Mouse (Mus musculus): ENCODE measurements at regions not wholly inside any gene's neighbourhood (a gene's known extent, or its start where the extent isn't known, plus 50 kb on each side); places are given as distances from the start of the nearest gene placed in this dataset.

DNA sequence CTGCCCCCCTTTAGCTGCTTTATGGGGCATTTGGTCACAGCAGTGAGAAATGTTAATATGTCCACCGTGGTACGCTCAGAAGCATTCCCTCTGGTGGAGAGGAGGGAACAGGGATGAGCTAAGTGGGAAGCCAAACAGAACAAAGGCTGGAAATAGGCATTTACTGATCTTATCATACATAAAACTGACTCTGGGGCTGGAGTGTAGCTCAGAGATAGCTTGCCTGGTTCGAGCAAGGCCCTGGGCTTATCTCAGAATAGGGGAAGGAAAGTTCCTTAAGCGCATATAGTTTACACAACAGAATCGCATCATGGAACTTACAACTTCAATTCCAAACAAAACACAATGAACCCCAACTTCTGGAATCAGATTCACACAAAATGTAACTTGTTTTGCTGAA is 81.5 kb upstream of the H2afz start:
- Histone ChIP-seq H3K27ac (replicated peaks; ENCODE audit: low read depth, low read length) (no peak overlapping the region), H3K4me1 (ENCODE audit: control insufficient read depth, insufficient read depth, insufficient read length, low read length) (no peaks in the 10 kb centered on the region), H3K4me3 (ENCODE audit: insufficient read depth, low read depth, low read length) (no peak overlapping the region)

DNA sequence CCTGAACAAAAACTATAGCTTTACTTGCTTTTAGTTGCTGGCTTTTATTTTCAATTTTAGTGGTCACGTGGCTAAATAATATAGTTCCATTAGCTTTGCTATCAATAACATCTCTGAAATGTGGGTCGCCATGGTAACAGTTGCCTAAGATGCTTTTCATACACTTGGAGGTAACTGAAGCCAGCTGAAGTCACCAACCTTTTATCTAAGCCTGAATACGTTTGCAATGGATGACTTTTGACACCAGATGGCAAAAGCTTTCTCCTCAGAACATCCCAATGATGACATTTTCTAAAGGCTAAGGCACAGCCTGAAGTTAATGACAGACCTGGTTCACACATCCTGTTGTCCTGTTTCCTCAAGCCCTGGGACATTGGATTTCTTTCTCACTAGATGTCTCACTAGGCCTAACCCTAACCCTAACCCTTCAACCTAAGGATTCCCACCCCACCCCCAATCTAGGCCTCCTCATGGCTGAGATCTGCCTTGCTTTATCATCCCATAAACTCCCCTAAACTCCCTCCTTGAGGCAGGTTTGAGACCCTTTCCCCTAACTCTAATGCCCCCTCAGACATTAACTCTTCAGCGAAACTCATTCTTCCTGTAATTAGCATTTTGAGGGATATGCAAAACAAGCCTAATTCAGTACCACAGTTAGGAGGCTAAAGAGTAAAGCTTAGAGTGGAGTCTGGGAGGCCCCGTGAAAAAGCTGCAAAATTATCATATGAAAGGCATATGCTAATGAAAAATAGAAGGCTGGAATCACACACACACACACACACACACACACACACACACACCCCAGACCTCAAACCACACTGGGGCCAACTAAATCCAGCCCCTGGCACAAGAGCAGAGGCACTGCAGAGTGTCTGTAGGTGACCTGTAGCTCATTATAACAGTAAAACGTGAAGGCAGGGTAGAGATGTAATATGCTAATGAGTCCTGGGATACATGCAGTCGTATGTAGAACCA is 80.1 kb upstream of the H2afz start:
- H3K27ac ChIP-seq (replicated peaks; ENCODE audit: low read depth, low read length), result no peak overlapping the region
- H3K4me1 ChIP-seq (ENCODE audit: control insufficient read depth, insufficient read depth, insufficient read length, low read length), result no peaks in the 10 kb centered on the region
- no peak overlapping the region for H3K4me3 ChIP-seq (ENCODE audit: insufficient read depth, low read depth, low read length)

DNA sequence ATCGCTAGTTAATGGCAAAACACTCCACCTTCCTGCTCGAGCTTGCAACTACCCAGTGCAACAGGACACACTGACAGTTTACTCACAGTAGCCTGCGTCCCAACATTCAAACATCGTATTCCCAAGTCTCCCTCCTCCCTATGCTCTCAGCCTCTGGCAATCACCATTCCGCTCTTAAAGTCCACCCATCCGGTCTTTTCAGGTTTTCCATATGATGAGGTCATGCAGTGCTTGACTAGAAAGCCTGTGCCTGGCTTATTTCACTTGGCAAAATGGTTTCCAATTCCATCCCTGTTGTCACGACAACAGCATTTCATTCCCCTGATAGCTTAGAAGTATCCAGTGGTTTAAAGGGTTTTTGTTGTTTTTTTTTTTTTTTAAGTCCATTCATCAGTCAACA is 79.1 kb upstream of the H2afz start:
- Histone ChIP-seq H3K4me1 (ENCODE audit: control insufficient read depth, insufficient read depth, insufficient read length, low read length) (no peaks in the 10 kb centered on the region), H3K4me3 (ENCODE audit: insufficient read depth, low read depth, low read length) (no peak overlapping the region), H3K27ac (replicated peaks; ENCODE audit: low read depth, low read length) (no peak overlapping the region)

DNA sequence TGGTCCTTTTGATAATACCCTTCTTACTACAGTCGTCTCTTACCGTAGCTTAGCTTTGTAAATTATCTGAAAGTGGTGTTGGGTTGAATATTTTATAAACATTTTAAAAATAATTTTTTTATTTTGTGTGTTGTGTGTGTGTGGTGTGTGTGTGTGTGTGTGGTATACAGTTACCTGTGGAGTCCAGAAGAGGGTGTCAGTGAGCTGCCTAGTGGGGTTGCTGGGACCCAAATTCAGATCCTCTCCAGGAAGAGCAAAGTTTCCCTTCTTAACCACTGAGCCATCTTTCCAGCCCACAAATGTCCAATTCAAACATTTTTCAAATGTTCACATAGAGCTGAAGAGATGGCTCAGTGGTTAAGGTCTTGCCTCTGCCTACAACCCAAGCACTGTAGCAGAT is 78.4 kb upstream of the H2afz start:
- Histone ChIP-seq H3K4me3 (ENCODE audit: insufficient read depth, low read depth, low read length) (no peak overlapping the region), H3K27ac (replicated peaks; ENCODE audit: low read depth, low read length) (no peak overlapping the region), H3K4me1 (ENCODE audit: control insufficient read depth, insufficient read depth, insufficient read length, low read length) (no peaks in the 10 kb centered on the region)

DNA sequence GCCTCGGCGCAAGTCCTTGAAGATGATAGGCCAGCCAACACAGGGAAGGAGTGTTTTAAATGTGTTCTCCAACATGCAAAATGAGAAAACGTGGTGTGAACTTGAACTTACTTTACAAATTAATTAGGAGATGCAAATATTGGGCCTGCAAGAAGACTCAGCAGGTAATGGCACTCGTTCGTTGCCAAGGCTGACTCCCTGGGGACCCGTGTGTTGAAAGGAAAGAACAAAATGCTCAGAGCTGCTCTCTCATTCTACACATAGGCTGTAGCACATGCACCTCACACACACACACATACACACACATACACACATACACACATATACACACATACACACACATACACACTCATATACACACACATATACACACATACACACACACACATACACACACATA is 74.6 kb upstream of the H2afz start:
- Histone ChIP-seq H3K4me3 (ENCODE audit: insufficient read depth, low read depth, low read length) (no peak overlapping the region), H3K27ac (replicated peaks; ENCODE audit: low read depth, low read length) (no peak overlapping the region), H3K4me1 (ENCODE audit: control insufficient read depth, insufficient read depth, insufficient read length, low read length) (no peaks in the 10 kb centered on the region)

DNA sequence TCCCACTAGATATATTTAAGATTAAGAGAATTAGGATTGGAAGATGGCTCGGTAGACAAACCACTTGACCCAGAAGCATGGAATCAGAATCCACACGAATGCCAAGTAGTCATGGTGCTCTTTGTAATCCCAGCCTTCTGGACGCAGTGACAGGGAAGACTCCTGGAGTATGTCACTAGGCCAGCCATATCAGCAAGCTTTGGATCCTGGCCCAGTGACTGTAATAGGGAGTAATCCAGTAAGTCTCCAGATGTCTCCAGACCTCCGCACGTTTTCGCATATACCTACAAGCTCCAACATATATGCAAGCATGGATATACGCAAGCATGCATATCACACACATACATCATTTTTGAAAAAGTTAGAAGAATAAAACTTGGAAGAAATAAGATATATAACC is 73.9 kb upstream of the H2afz start:
- Histone ChIP-seq H3K27ac (replicated peaks; ENCODE audit: low read depth, low read length) (no peak overlapping the region), H3K4me1 (ENCODE audit: control insufficient read depth, insufficient read depth, insufficient read length, low read length) (no peaks in the 10 kb centered on the region), H3K4me3 (ENCODE audit: insufficient read depth, low read depth, low read length) (no peak overlapping the region)

DNA sequence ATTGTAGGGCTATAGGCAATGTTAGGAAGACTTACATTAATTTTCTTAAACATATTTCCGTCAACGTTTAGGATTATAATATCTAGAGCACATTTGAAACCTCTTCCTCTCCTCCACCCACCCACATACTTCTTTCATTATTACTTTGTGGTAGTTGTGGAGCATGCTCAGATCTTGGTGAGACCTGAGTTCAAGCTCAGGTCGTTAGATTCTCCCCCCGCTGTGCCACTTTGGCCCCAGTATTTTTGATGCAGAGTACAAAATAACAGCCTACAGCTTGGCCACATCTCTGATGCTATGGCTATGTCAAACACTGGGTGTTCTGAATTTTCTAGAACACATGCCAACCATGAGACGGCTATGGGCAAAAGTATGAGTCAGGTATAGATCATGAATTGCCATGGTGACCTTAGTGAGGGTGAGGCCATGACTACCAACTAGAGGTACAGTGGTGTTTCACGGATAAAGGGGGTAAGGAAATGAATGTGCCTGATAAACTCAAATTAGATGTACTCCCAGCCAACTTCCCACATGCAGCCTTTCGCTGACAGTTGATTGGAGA is 68.5 kb upstream of the H2afz start:
- no peak overlapping the region for H3K4me3 ChIP-seq (ENCODE audit: insufficient read depth, low read depth, low read length)
- no peaks in the 10 kb centered on the region for H3K4me1 ChIP-seq (ENCODE audit: control insufficient read depth, insufficient read depth, insufficient read length, low read length)
- no peak overlapping the region for H3K27ac ChIP-seq (replicated peaks; ENCODE audit: low read depth, low read length)

DNA sequence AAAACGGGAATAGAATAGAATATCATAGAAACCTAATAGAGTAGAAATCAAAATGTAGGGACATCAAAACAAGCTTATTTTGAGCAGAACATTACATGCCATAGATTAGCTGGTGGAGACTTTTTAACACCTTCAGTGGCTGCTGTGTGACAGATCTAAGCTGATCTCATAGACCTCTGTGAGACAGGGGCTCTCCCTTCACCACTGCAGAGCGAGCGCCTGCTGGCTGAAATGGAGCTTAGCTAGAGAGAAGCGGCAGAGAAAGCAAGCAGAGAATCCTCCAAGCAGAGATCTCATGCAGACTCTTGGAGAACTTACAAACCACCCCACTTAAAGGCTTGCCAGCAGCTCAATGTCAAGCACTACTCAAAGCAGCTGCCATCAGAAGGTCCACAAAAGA is 65.5 kb upstream of the H2afz start:
- Histone ChIP-seq H3K27ac (replicated peaks; ENCODE audit: low read depth, low read length) (no peak overlapping the region), H3K4me3 (ENCODE audit: insufficient read depth, low read depth, low read length) (no peak overlapping the region), H3K4me1 (ENCODE audit: control insufficient read depth, insufficient read depth, insufficient read length, low read length) (no peaks in the 10 kb centered on the region)

DNA sequence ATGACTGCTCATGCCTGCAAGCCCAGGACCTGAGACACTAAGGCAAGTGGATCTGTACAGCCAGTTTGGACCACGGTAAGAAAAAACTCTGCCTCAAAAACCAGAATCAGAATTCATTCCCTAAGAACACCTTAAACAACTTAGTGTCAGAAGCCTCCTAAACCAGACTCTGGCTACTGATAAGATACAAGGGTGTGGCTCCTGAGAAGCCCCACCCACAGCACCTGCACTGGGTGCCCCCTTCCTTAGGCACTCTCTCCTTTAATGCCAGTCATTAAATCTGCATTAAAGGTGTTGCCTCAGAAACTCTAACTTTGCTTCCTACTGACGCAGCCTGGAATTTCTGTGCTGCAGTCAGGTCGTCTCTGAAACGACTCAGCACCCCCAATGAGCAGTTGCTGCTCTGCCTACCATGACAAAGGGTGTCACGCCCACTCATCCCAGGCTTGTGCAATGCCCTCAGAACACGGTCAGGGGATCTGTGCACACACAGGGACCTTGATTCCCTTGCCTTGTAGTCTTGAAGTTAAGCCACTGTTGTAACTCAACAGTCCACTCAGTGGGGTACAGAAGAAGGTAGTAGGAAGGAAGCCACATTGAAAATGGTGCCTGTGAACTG is 62.8 kb upstream of the H2afz start:
- Histone ChIP-seq H3K4me1 (ENCODE audit: control insufficient read depth, insufficient read depth, insufficient read length, low read length) (no peaks in the 10 kb centered on the region), H3K4me3 (ENCODE audit: insufficient read depth, low read depth, low read length) (no peak overlapping the region), H3K27ac (replicated peaks; ENCODE audit: low read depth, low read length) (no peak overlapping the region)

DNA sequence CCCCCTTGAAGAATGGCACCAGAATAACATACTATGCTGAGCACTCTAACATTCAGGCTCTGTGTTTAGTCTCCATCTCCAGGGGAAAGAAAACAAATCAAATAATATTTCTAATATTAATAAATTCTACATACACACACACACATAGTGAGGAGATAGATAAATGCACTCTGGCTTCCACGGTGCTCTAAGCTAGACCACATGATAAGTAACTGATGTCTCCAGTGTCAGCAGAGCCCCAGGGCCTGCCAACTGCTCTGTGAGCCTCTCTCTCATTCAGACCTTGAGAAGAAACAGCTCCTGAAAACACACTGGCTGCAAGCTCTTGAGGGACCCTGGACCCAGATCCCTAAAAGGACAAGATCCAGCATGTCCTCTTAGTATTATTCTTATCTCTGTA is 56.9 kb upstream of the H2afz start:
- Histone ChIP-seq H3K4me3 (ENCODE audit: insufficient read depth, low read depth, low read length) (no peak overlapping the region), H3K4me1 (ENCODE audit: control insufficient read depth, insufficient read depth, insufficient read length, low read length) (no peaks in the 10 kb centered on the region), H3K27ac (replicated peaks; ENCODE audit: low read depth, low read length) (no peak overlapping the region)

DNA sequence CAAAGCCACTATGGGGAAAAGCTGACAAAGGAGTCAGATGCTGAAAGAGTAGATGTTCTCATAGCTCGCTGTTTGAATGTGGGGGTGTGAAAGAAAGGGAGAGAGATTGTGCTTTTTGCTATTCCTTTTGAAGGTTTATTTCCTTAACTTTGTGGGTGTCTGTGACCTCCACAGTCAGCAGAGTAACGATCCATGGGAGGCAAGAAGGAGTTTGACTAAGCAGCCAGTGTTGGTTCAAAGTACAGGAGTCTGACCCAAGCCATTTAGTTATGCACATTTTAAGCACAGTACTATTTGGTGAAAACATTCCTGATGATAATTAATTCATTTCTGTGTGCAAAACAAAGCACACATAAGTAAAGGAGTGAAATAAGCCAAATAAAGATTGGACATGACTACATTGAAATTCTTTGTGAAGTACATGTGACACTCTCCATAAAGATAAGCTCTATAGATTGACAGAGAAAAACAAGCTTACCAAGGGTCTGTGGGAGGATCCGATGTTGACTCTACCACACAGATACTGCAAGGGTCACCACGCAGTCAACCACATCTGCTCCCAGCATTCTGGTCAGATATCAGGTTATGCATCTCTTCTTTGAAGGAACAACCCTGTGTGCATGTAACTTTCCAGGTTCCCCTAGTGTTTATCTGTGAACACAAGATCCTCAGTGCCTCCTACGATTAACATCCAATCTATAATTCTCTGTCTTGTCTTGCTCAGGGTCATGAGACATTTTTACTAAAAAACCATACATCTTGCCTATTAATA is 56.2 kb upstream of the H2afz start:
- H3K27ac ChIP-seq (replicated peaks; ENCODE audit: low read depth, low read length), result no peak overlapping the region
- no peaks in the 10 kb centered on the region for H3K4me1 ChIP-seq (ENCODE audit: control insufficient read depth, insufficient read depth, insufficient read length, low read length)
- H3K4me3 ChIP-seq (ENCODE audit: insufficient read depth, low read depth, low read length), result no peak overlapping the region

DNA sequence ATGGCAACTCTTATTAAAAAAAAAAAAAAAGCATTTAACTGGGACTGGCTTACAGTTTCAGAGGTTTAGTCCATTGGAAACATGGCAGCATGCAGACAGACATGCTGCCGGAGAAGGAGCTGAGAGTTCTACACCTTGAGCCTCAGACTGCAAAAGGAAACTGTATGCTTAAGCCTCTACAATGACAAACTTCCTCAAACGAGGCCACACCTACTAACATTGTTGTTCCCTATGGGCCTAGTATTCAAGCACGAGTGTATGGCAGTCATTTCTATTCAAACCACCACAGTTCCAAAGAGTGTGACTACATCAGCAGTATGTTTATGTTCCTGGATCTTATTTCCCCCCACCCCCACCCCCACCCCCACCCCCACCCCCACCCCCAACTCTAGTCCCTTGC is 54.2 kb upstream of the H2afz start:
- Histone ChIP-seq H3K27ac (replicated peaks; ENCODE audit: low read depth, low read length) (no peak overlapping the region), H3K4me1 (ENCODE audit: control insufficient read depth, insufficient read depth, insufficient read length, low read length) (no peaks in the 10 kb centered on the region), H3K4me3 (ENCODE audit: insufficient read depth, low read depth, low read length) (no peak overlapping the region)

Measured in brown adipose tissue, adult 24 weeks (tissue).